Mouse (Mus musculus) lung, postnatal 0 days (tissue): ENCODE measurements around the gene Arhgap9.

Experiments used
- CTCF ChIP-seq: IDR thresholded peaks from 2 replicates; pipeline ENCODE4 v1.5.1; 2016; ENCODE audit warnings: antibody characterized with exemption, mild to moderate bottlenecking
- EP300 ChIP-seq: IDR thresholded peaks from 2 replicates; pipeline ENCODE4 v1.6.1; 2016; ENCODE audit warnings: antibody characterized with exemption, mild to moderate bottlenecking, control low read depth

GRCm38 (mm10) chr10:127341360-127341690 is 19.6 kb downstream of the Arhgap9 start:
- TF ChIP-seq CTCF, result no peak
- TF ChIP-seq EP300, result no peak
